Mouse (Mus musculus) liver, embryonic 12.5 days (tissue): ENCODE data around the gene Slc24a2. TPM values are rescaled to one million over a fixed set of nuclear protein-coding genes. Genes with fewer than 3 reads are reported as not detected.

Experiments used
- ATAC-seq: fragments of 200-750 bp; cut with Nextera tagmentation; 2 replicates; pipeline ENCODE4 v1.8.0; 2017; ENCODE audit warnings: moderate number of reproducible peaks, mild to moderate bottlenecking, moderate library complexity
- H3K27ac ChIP-seq: fragments of 300-500 bp; sonication (generic); 2 replicates; pipeline ENCODE4 v1.5.1; 2016; ENCODE audit warnings: mild to moderate bottlenecking
- H3K27me3 ChIP-seq: fragments of 300-500 bp; sonication (generic); replicated peaks from 2 replicates; pipeline ENCODE4 v1.6.1; 2016; ENCODE audit warnings: mild to moderate bottlenecking, moderate library complexity
- H3K36me3 ChIP-seq: fragments of 300-500 bp; sonication (generic); 2 replicates; pipeline ENCODE4 v1.6.1; 2016; ENCODE audit warnings: mild to moderate bottlenecking, moderate library complexity
- H3K4me1 ChIP-seq: fragments of 300-500 bp; sonication (generic); 2 replicates; pipeline ENCODE4 v1.6.1; 2016
- H3K4me2 ChIP-seq: fragments of 300-500 bp; sonication (generic); 2 replicates; pipeline ENCODE4 v1.6.1; 2016; ENCODE audit warnings: mild to moderate bottlenecking, moderate library complexity
- H3K4me3 ChIP-seq: fragments of 300-500 bp; sonication (generic); 2 replicates; pipeline ENCODE4 v1.5.1; 2016; ENCODE audit warnings: mild to moderate bottlenecking, moderate library complexity
- H3K9ac ChIP-seq: fragments of 300-500 bp; sonication (generic); 2 replicates; pipeline ENCODE4 v1.6.1; 2016; ENCODE audit warnings: mild to moderate bottlenecking, moderate library complexity
- H3K9me3 ChIP-seq: fragments of 300-500 bp; sonication (generic); replicated peaks from 2 replicates; pipeline ENCODE4 v1.6.1; 2016; ENCODE audit warnings: mild to moderate bottlenecking, moderate library complexity
- WGBS: fragments of 180-500 bp; shearing (Covaris S2); methylation state at CpG from one replicate; pipeline ENCODE4 v1.1.7; 2016; ENCODE audit not compliant: insufficient replicate concordance; 5-methylcytosine and 5-hydroxymethylcytosine counted together
- polyA plus RNA-seq: library from polyadenylated mRNA; unstranded; fragments of >200 nt; fragmentation: Nextera tagmentation; extraction: Ambion mirVana; gene quantifications from 2 replicates; pipeline ENCODE4 v1.2.1, GENCODE M21; 2016

Gene Slc24a2
- 0.10 TPM in 1 of 2 replicates, not detected in the other for polyA plus RNA-seq

GRCm38 (mm10) chr4:87229960-87230551, at the start of gene Slc24a2:
Gene Slc24a2 (minus strand): TSS chr4:87230477.
- H3K27me3 ChIP-seq, result peaks cover 24% of the 10 kb centered on the region
- H3K4me2 ChIP-seq, result peak within 1 kb of the TSS; percentile 69
- no peaks in the 10 kb centered on the region for H3K4me1 ChIP-seq
- no peaks in the 10 kb centered on the region for H3K36me3 ChIP-seq
- peak; percentile 47; the same call in 1 of the 2 replicates for ATAC-seq
- WGBS, result under 1% methylated on average over 54 of the region's 62 CpGs
- no peak within 1 kb of the TSS for H3K9ac ChIP-seq
- peak within 1 kb of the TSS; percentile 48 for H3K4me3 ChIP-seq
- H3K27ac ChIP-seq, result no peak within 1 kb of the TSS
- H3K9me3 ChIP-seq, result no peaks in the 10 kb centered on the region

- Histone ChIP-seq H3K9ac (no peak overlapping the region), H3K27ac (no peak overlapping the region), H3K4me1 (no peaks in the 10 kb centered on the region), H3K36me3 (no peaks in the 10 kb centered on the region), H3K4me2 (no peak overlapping the region), H3K9me3 (no peaks in the 10 kb centered on the region), H3K27me3 (no peaks in the 10 kb centered on the region), H3K4me3 (no peak overlapping the region)
- 67% methylated on average over 1 of the region's 1 CpGs for WGBS
- no peak for ATAC-seq
Observed at GRCm38 (mm10) chr4:87274825-87275224, 44.5 kb upstream of the Slc24a2 start.

GRCm38 (mm10) chr4:87274276-87274675, 44.0 kb upstream of the Slc24a2 start:
- H3K9me3 ChIP-seq, result no peaks in the 10 kb centered on the region
- H3K9ac ChIP-seq, result no peak overlapping the region
- H3K4me2 ChIP-seq, result no peak overlapping the region
- no peak overlapping the region for H3K27ac ChIP-seq
- ATAC-seq, result no peak
- no peaks in the 10 kb centered on the region for H3K36me3 ChIP-seq
- H3K27me3 ChIP-seq, result no peaks in the 10 kb centered on the region
- H3K4me3 ChIP-seq, result no peak overlapping the region
- 50% methylated on average over 2 of the region's 2 CpGs for WGBS
- H3K4me1 ChIP-seq, result no peaks in the 10 kb centered on the region

GRCm38 (mm10) chr4:87273476-87273875, 43.2 kb upstream of the Slc24a2 start:
- Histone ChIP-seq H3K4me1 (no peaks in the 10 kb centered on the region), H3K9ac (no peak overlapping the region), H3K27me3 (no peaks in the 10 kb centered on the region), H3K9me3 (no peaks in the 10 kb centered on the region), H3K4me2 (no peak overlapping the region), H3K36me3 (no peaks in the 10 kb centered on the region), H3K4me3 (no peak overlapping the region), H3K27ac (no peak overlapping the region)
- WGBS, result 73% methylated on average over 3 of the region's 3 CpGs
- no peak for ATAC-seq

GRCm38 (mm10) chr4:87229224-87229959, 885 bp downstream of the Slc24a2 start:
- ATAC-seq, result no peak
- peaks cover 24% of the 10 kb centered on the region for H3K27me3 ChIP-seq
- no peak overlapping the region for H3K9ac ChIP-seq
- WGBS, result 18% methylated on average over 14 of the region's 14 CpGs
- peak overlapping the region; percentile 69 for H3K4me2 ChIP-seq
- H3K4me3 ChIP-seq, result peak overlapping the region; percentile 48; the same call in 1 of the 2 replicates
- H3K9me3 ChIP-seq, result no peaks in the 10 kb centered on the region
- H3K36me3 ChIP-seq, result no peaks in the 10 kb centered on the region
- H3K27ac ChIP-seq, result no peak overlapping the region
- H3K4me1 ChIP-seq, result no peaks in the 10 kb centered on the region

GRCm38 (mm10) chr4:87221586-87221985, 8.7 kb downstream of the Slc24a2 start:
- Histone ChIP-seq H3K4me1 (no peaks in the 10 kb centered on the region), H3K9ac (no peak overlapping the region), H3K4me2 (no peak overlapping the region), H3K4me3 (no peak overlapping the region), H3K9me3 (no peaks in the 10 kb centered on the region), H3K27me3 (no peaks in the 10 kb centered on the region), H3K27ac (no peak overlapping the region), H3K36me3 (no peaks in the 10 kb centered on the region)
- WGBS, result 33% methylated on average over 2 of the region's 2 CpGs
- no peak for ATAC-seq

GRCm38 (mm10) chr4:87218196-87218595, 12.1 kb downstream of the Slc24a2 start:
- Histone ChIP-seq H3K36me3 (no peaks in the 10 kb centered on the region), H3K4me2 (no peak overlapping the region), H3K27ac (no peak overlapping the region), H3K4me3 (no peak overlapping the region), H3K9ac (no peak overlapping the region), H3K4me1 (no peaks in the 10 kb centered on the region), H3K9me3 (no peaks in the 10 kb centered on the region), H3K27me3 (no peaks in the 10 kb centered on the region)
- 63% methylated on average over 5 of the region's 5 CpGs for WGBS
- no peak for ATAC-seq

GRCm38 (mm10) chr4:87211344-87211978, 18.8 kb downstream of the Slc24a2 start:
- H3K4me3 ChIP-seq, result no peak overlapping the region
- H3K27me3 ChIP-seq, result no peaks in the 10 kb centered on the region
- H3K9me3 ChIP-seq, result no peaks in the 10 kb centered on the region
- H3K36me3 ChIP-seq, result no peaks in the 10 kb centered on the region
- ATAC-seq, result no peak
- H3K9ac ChIP-seq, result no peak overlapping the region
- WGBS, result 54% methylated on average over 6 of the region's 6 CpGs
- H3K4me1 ChIP-seq, result no peaks in the 10 kb centered on the region
- no peak overlapping the region for H3K27ac ChIP-seq
- H3K4me2 ChIP-seq, result no peak overlapping the region

GRCm38 (mm10) chr4:87210533-87210932, 19.7 kb downstream of the Slc24a2 start:
- no peak overlapping the region for H3K4me3 ChIP-seq
- H3K36me3 ChIP-seq, result no peaks in the 10 kb centered on the region
- no peaks in the 10 kb centered on the region for H3K27me3 ChIP-seq
- no peak overlapping the region for H3K9ac ChIP-seq
- no peaks in the 10 kb centered on the region for H3K4me1 ChIP-seq
- H3K4me2 ChIP-seq, result no peak overlapping the region
- WGBS, result 52% methylated on average over 3 of the region's 3 CpGs
- ATAC-seq, result no peak
- no peaks in the 10 kb centered on the region for H3K9me3 ChIP-seq
- no peak overlapping the region for H3K27ac ChIP-seq

- 54% methylated on average over 2 of the region's 2 CpGs for WGBS
Observed at GRCm38 (mm10) chr4:87202081-87202480, 28.2 kb downstream of the Slc24a2 start.

GRCm38 (mm10) chr4:87201229-87201628, 29.0 kb downstream of the Slc24a2 start:
- Histone ChIP-seq H3K4me2 (no peak overlapping the region), H3K9ac (no peak overlapping the region), H3K4me1 (no peaks in the 10 kb centered on the region), H3K9me3 (no peaks in the 10 kb centered on the region), H3K4me3 (no peak overlapping the region), H3K36me3 (no peaks in the 10 kb centered on the region), H3K27me3 (no peaks in the 10 kb centered on the region), H3K27ac (no peak overlapping the region)
- WGBS, result 58% methylated on average over 3 of the region's 3 CpGs
- ATAC-seq, result no peak

More at GRCm38 (mm10) chr4:87202081-87202480, 28.2 kb downstream of the Slc24a2 start:
- Histone ChIP-seq H3K4me3 (no peak overlapping the region), H3K27me3 (no peaks in the 10 kb centered on the region), H3K4me1 (no peaks in the 10 kb centered on the region), H3K36me3 (no peaks in the 10 kb centered on the region), H3K27ac (no peak overlapping the region), H3K9ac (no peak overlapping the region), H3K9me3 (no peaks in the 10 kb centered on the region), H3K4me2 (no peak overlapping the region)
- no peak for ATAC-seq
